Mouse (Mus musculus) MEL (cell line): ENCODE measurements at regions not wholly inside any gene's neighbourhood (a gene's known extent, or its start where the extent isn't known, plus 50 kb on each side); places are given as distances from the start of the nearest gene placed in this dataset.

ENCODE experiments used
- DNase-seq: peaks from one replicate; pipeline ENCODE4 v3.0.0; 2011; ENCODE audit warnings: low read depth, low spot score
- H3K27ac ChIP-seq: 2 replicates; pipeline ENCODE4 v1.5.1; 2012; ENCODE audit warnings: low read depth, mild to moderate bottlenecking, control low read depth, low read length, moderate library complexity; ENCODE audit not compliant: control insufficient read depth
- H3K27me3 ChIP-seq, 2 experiments: fragments of 150-350 bp in 1 of 2; sonication (generic) in 1 of 2; 2 replicates each; pipeline ENCODE4 v1.6.1; 2012; ENCODE audit warnings: low read length in 2 of 2, mild to moderate bottlenecking in 2 of 2, improper control_type of control experiment in 1 of 2, moderate library complexity in 1 of 2; ENCODE audit not compliant: insufficient read depth in 2 of 2, control insufficient read depth in 1 of 2
- H3K36me3 ChIP-seq, 2 experiments: 2 replicates each; pipeline ENCODE4 v1.6.1; 2012 to 2014; ENCODE audit warnings: low read length in 2 of 2, improper control_type of control experiment in 1 of 2, inconsistent platforms in 1 of 2, mild to moderate bottlenecking in 1 of 2; ENCODE audit not compliant: insufficient read depth in 2 of 2, control insufficient read depth in 1 of 2
- H3K4me1 ChIP-seq, 2 experiments: fragments of 150-350 bp in 1 of 2; sonication (generic) in 1 of 2; 2 replicates each; pipeline ENCODE4 v1.6.1; 2012; ENCODE audit warnings: low read length in 2 of 2, improper control_type of control experiment in 1 of 2, mild to moderate bottlenecking in 1 of 2; ENCODE audit not compliant: insufficient read depth in 2 of 2, control insufficient read depth in 1 of 2
- H3K4me3 ChIP-seq, 2 experiments: fragments of 150-350 bp in 1 of 2; sonication (generic) in 1 of 2; 2 replicates each; pipeline ENCODE4 v1.5.1; 2012; ENCODE audit warnings: low read depth in 2 of 2, low read length in 2 of 2, mild to moderate bottlenecking in 2 of 2, moderate library complexity in 2 of 2, control low read depth in 1 of 2, improper control_type of control experiment in 1 of 2; ENCODE audit not compliant: control insufficient read depth in 1 of 2, insufficient read depth in 1 of 2
- H3K79me2 ChIP-seq: 2 replicates; pipeline ENCODE4 v1.6.1; 2012; ENCODE audit warnings: mild to moderate bottlenecking, low read length, moderate library complexity; ENCODE audit not compliant: control insufficient read depth, poor library complexity, insufficient read depth
- H3K9ac ChIP-seq: 2 replicates; pipeline ENCODE4 v1.6.1; 2012; ENCODE audit warnings: low read depth, mild to moderate bottlenecking, control low read depth, low read length, moderate library complexity; ENCODE audit not compliant: control insufficient read depth, poor library complexity, severe bottlenecking
- H3K9me3 ChIP-seq: fragments of 150-350 bp; sonication (generic); replicated peaks from 2 replicates; pipeline ENCODE4 v1.6.1; 2012; ENCODE audit warnings: mild to moderate bottlenecking, low read length, improper control_type of control experiment, moderate library complexity; ENCODE audit not compliant: insufficient read depth
- CHD1 ChIP-seq: IDR thresholded peaks from 2 replicates; pipeline ENCODE4 v1.6.1; 2012; ENCODE audit warnings: low read depth, mild to moderate bottlenecking, inconsistent platforms, low read length, improper control_type of control experiment
- CHD2 ChIP-seq: IDR thresholded peaks from 2 replicates; pipeline ENCODE4 v1.6.1; 2011; ENCODE audit warnings: low read length, improper control_type of control experiment
- E2F4 ChIP-seq: IDR thresholded peaks from 2 replicates; pipeline ENCODE4 v1.6.1; 2011; ENCODE audit warnings: low read depth, low read length, improper control_type of control experiment, borderline replicate concordance
- ELF1 ChIP-seq: IDR thresholded peaks from 2 replicates; pipeline ENCODE4 v1.6.1; 2014; ENCODE audit warnings: low read depth, mild to moderate bottlenecking, inconsistent platforms, low read length, improper control_type of control experiment, moderate library complexity
- GABPA ChIP-seq: IDR thresholded peaks from 2 replicates; pipeline ENCODE4 v1.6.1; 2012; ENCODE audit warnings: low read depth, mild to moderate bottlenecking, inconsistent platforms, low read length, improper control_type of control experiment, moderate library complexity
- MAFK ChIP-seq: IDR thresholded peaks from 2 replicates; pipeline ENCODE4 v1.6.1; 2011; ENCODE audit warnings: low read depth, mild to moderate bottlenecking, low read length, improper control_type of control experiment, borderline replicate concordance
- MEF2A ChIP-seq: IDR thresholded peaks from 2 replicates; pipeline ENCODE4 v1.6.1; 2014; ENCODE audit warnings: low read depth, mild to moderate bottlenecking, inconsistent platforms, low read length, improper control_type of control experiment; ENCODE audit not compliant: poor library complexity, insufficient replicate concordance, severe bottlenecking; ENCODE audit errors: extremely low read depth
- MYB ChIP-seq: IDR thresholded peaks from 2 replicates; pipeline ENCODE4 v1.6.1; 2011; ENCODE audit warnings: mild to moderate bottlenecking, low read depth, low read length, improper control_type of control experiment
- MYC ChIP-seq: IDR thresholded peaks from 2 replicates; pipeline ENCODE4 v1.6.1; 2011; ENCODE audit warnings: low read depth, mild to moderate bottlenecking, low read length, improper control_type of control experiment, moderate library complexity
- NELFE ChIP-seq: IDR thresholded peaks from 2 replicates; pipeline ENCODE4 v1.6.1; 2011; ENCODE audit warnings: low read depth, low read length, improper control_type of control experiment
- NRF1 ChIP-seq: IDR thresholded peaks from 2 replicates; pipeline ENCODE4 v1.6.1; 2014; ENCODE audit warnings: low read depth, mild to moderate bottlenecking, inconsistent platforms, low read length, improper control_type of control experiment, moderate library complexity; ENCODE audit not compliant: poor library complexity, insufficient read depth, severe bottlenecking
- POLR2A ChIP-seq, 2 experiments: IDR thresholded peaks; 2 replicates each; pipeline ENCODE4 v1.6.1; 2011 to 2012; ENCODE audit warnings: low read length in 2 of 2, mild to moderate bottlenecking in 2 of 2, control low read depth in 1 of 2, improper control_type of control experiment in 1 of 2, low read depth in 1 of 2, moderate library complexity in 1 of 2; ENCODE audit not compliant: control insufficient read depth in 1 of 2, insufficient read depth in 1 of 2, poor library complexity in 1 of 2
- POLR2AphosphoS5 ChIP-seq: IDR thresholded peaks from 2 replicates; pipeline ENCODE4 v1.6.1; 2012; ENCODE audit warnings: low read depth, borderline replicate concordance, mild to moderate bottlenecking, inconsistent platforms, low read length, moderate library complexity, mixed read lengths
- RAD21 ChIP-seq: IDR thresholded peaks from 2 replicates; pipeline ENCODE4 v1.6.1; 2011; ENCODE audit warnings: mild to moderate bottlenecking, low read depth, low read length, improper control_type of control experiment
- SIN3A ChIP-seq: IDR thresholded peaks from 2 replicates; pipeline ENCODE4 v1.6.1; 2012; ENCODE audit warnings: low read length, improper control_type of control experiment, inconsistent platforms
- SMC3 ChIP-seq: IDR thresholded peaks from 2 replicates; pipeline ENCODE4 v1.6.1; 2011; ENCODE audit warnings: low read depth, low read length, improper control_type of control experiment
- TBP ChIP-seq: IDR thresholded peaks from 2 replicates; pipeline ENCODE4 v1.8.0; 2011; ENCODE audit warnings: low read depth, low read length, improper control_type of control experiment
- TCF12 ChIP-seq: IDR thresholded peaks from 2 replicates; pipeline ENCODE4 v1.6.1; 2014; ENCODE audit warnings: low read depth, mild to moderate bottlenecking, inconsistent platforms, low read length, improper control_type of control experiment, moderate library complexity
- USF1 ChIP-seq: IDR thresholded peaks from 2 replicates; pipeline ENCODE4 v1.6.1; 2014; ENCODE audit warnings: low read depth, mild to moderate bottlenecking, inconsistent platforms, low read length, improper control_type of control experiment, moderate library complexity
- ZC3H11A ChIP-seq: IDR thresholded peaks from 2 replicates; pipeline ENCODE4 v1.6.1; 2012; ENCODE audit warnings: low read depth, mild to moderate bottlenecking, inconsistent platforms, low read length, improper control_type of control experiment
- ZKSCAN1 ChIP-seq: IDR thresholded peaks from 2 replicates; pipeline ENCODE4 v1.6.1; 2012; ENCODE audit warnings: low read depth, mild to moderate bottlenecking, inconsistent platforms, low read length, improper control_type of control experiment, moderate library complexity

DNA sequence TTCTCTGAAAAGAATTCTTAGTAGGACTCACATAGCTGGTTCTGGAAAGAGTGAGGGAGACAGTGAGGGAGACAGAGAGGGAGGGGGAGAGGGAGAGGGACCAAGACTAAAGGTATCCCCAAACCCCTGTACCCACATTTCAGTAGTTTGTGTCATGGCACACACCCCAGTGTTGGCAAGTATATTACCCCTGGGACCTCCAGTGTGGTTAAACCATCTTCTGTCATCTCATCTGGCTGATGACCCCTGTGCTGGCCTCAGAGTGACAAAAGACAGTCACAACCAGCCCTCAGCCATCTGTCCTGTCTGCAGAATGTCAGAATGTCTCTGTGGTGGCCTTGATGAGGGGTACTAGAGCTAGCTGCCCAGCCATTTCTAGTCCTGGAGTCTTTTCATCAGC is 107.6 kb upstream of the Clstn2 start:
- H3K36me3 ChIP-seq = no peaks in the 10 kb centered on the region
- no peaks in the 10 kb centered on the region for H3K27me3 ChIP-seq
- no peak for DNase-seq
- no peaks in the 10 kb centered on the region for H3K79me2 ChIP-seq
- H3K9me3 ChIP-seq = no peaks in the 10 kb centered on the region
- TF ChIP-seq MYB (no peak), SIN3A (no peak), ZC3H11A (no peak), RAD21 (no peak), POLR2AphosphoS5 (no peak), MYC (no peak), E2F4 (no peak), CHD2 (no peak), POLR2A (IDR thresholded peaks at IDR 0.05; ENCODE audit: control insufficient read depth in 1 of 2, insufficient read depth in 1 of 2, low read depth in 1 of 2, low read length in 2 of 2, poor library complexity in 1 of 2) (no peak), GABPA (no peak), ZKSCAN1 (no peak), NELFE (no peak), MEF2A (no peak), TCF12 (no peak), ELF1 (no peak), SMC3 (no peak), USF1 (no peak)
- no peak overlapping the region for H3K4me3 ChIP-seq
- H3K27ac ChIP-seq = no peak overlapping the region
- H3K9ac ChIP-seq = no peak overlapping the region
- no peaks in the 10 kb centered on the region for H3K4me1 ChIP-seq

DNA sequence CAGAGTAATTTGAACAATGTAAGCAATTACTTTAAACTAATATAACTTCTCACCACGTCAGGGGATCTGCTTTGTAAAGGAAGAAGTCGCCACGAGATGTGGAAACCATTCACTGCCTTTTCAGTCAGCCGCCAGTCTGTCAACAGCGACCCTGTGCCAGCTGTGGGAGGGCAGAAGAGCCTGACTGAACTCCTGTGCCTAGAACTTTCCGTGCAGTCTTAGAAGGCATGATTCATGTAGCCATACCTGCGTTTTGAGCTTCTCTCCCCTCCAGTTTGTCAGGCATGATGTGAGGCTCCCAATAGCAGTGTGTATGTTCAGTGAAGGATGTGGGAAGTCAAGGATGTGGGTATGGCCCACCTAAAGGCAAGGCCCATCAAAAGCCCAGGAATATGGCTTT is 109.1 kb upstream of the Clstn2 start:
- H3K9me3 ChIP-seq = no peaks in the 10 kb centered on the region
- no peak overlapping the region for H3K4me3 ChIP-seq

More for the DNA sequence above, 109.1 kb upstream of the Clstn2 start:
- H3K4me1 ChIP-seq = no peaks in the 10 kb centered on the region
- DNase-seq = no peak
- H3K27me3 ChIP-seq = no peaks in the 10 kb centered on the region
- no peaks in the 10 kb centered on the region for H3K36me3 ChIP-seq
- H3K9ac ChIP-seq = no peak overlapping the region
- H3K79me2 ChIP-seq = no peaks in the 10 kb centered on the region
- H3K27ac ChIP-seq = no peak overlapping the region
- TF ChIP-seq NRF1 (no peak), TBP (no peak), GABPA (no peak), NELFE (no peak), MAFK (no peak), CHD1 (no peak), MYB (no peak), ZC3H11A (no peak)
